Mouse (Mus musculus): Measurements from ENCODE around the gene Setx. TPM values are rescaled to one million over a fixed set of nuclear protein-coding genes. Genes with fewer than 3 reads are reported as not detected.

Gene Setx
- polyA plus RNA-seq, 1 experiment from 2014 or later: 2.3 TPM

- Histone ChIP-seq H3K27me3 (ENCODE audit: control insufficient read depth, insufficient read depth, low read depth, low read length) (peaks cover 34% of the 10 kb centered on the region), H3K4me1 (ENCODE audit: control insufficient read depth, low read depth, low read length) (peaks cover 6% of the 10 kb centered on the region), H3K4me3 (ENCODE audit: low read depth, low read length) (no peak overlapping the region), H3K27ac (ENCODE audit: low read length) (no peak overlapping the region), H3K9me3 (replicated peaks; ENCODE audit: control insufficient read depth, low read length) (no peaks in the 10 kb centered on the region), H3K9ac (ENCODE audit: low read depth, low read length) (no peak overlapping the region), H3K36me3 (ENCODE audit: control insufficient read depth, insufficient read depth) (no peaks in the 10 kb centered on the region), H3K4me2 (ENCODE audit: low read depth, low read length) (no peak overlapping the region)
- ATAC-seq (ENCODE audit: low read depth): no peak
- WGBS (ENCODE audit: insufficient replicate concordance): 54% methylated on average over 5 of the region's 5 CpGs
Observed at GRCm38 (mm10) chr2:29198446-29198845, 74.5 kb downstream of the Setx start.

DNA sequence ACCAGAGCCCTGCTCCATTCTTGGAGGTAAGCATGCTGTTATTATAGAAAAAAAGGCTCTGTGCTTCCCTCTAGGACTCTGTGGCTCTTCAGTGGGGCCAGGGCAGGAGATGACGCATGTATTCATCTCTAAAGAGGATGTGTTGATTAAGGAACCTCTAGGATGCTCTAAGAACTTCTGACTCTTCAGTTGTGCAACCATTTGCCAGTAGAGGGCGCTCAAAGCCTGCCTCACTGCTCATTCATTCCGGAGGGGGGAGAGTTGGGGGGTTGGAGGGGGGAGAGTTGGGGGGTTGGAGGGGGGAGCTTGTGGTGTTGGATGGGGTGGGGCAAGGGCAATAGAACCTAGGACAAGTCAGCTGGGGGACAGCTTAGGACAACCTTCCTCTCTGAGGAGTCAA is 75.9 kb downstream of the Setx start:
- H3K9ac ChIP-seq (ENCODE audit: low read depth, low read length): no peak overlapping the region
- no peaks in the 10 kb centered on the region for H3K9me3 ChIP-seq (replicated peaks; ENCODE audit: control insufficient read depth, low read length)
- WGBS (ENCODE audit: insufficient replicate concordance): 0% methylated on average over 3 of the region's 3 CpGs
- H3K27me3 ChIP-seq (ENCODE audit: control insufficient read depth, insufficient read depth, low read depth, low read length): peaks cover 29% of the 10 kb centered on the region
- no peak overlapping the region for H3K27ac ChIP-seq (ENCODE audit: low read length)
- ATAC-seq (ENCODE audit: low read depth): no peak
- H3K4me1 ChIP-seq (ENCODE audit: control insufficient read depth, low read depth, low read length): peaks cover 1% of the 10 kb centered on the region; the same call in 1 of the 2 replicates
- no peak overlapping the region for H3K4me3 ChIP-seq (ENCODE audit: low read depth, low read length)
- H3K4me2 ChIP-seq (ENCODE audit: low read depth, low read length): no peak overlapping the region
- H3K36me3 ChIP-seq (ENCODE audit: control insufficient read depth, insufficient read depth): no peaks in the 10 kb centered on the region

DNA sequence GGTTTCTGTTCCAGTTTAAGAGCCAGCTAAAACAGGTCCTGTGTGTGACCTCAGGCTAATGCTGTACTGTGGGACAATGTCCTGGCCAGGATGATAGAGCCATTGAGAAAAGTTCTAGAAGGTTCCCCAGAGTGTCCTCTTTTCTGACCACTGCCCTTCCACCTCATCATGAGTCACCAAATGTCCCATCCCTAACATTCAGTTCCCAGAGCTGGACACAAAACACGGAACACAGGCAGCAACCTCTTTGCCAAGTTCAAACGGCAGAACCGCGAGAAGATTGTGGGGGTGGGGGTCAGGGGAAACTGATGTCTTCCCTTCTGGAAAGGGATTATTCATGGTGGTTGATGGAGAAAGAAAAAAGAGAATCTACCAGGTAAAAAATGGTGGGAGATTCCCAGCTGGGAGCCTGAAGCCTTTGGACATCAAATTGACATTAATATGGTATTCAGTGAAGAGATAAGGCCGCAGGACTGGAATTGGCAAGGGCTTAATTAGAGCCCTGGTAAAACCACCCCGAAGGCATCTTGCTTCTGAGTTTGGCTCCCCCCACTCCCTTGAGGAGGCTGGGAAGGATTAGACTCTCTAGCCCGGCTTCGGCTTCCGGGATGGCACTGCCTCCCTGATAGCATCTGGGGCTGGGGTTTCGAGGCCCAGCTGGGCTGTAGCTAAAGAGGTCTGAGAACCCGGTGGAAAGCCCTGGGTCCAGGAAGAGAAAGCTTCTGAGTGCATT is 77.4 kb downstream of the Setx start:
- peaks cover 18% of the 10 kb centered on the region for H3K27me3 ChIP-seq (ENCODE audit: control insufficient read depth, insufficient read depth, low read depth, low read length)
- no peak overlapping the region for H3K4me2 ChIP-seq (ENCODE audit: low read depth, low read length)
- H3K36me3 ChIP-seq (ENCODE audit: control insufficient read depth, insufficient read depth): no peaks in the 10 kb centered on the region
- no peaks in the 10 kb centered on the region for H3K4me1 ChIP-seq (ENCODE audit: control insufficient read depth, low read depth, low read length)
- H3K9me3 ChIP-seq (replicated peaks; ENCODE audit: control insufficient read depth, low read length): no peaks in the 10 kb centered on the region
- H3K9ac ChIP-seq (ENCODE audit: low read depth, low read length): no peak overlapping the region
- H3K27ac ChIP-seq (ENCODE audit: low read length): no peak overlapping the region
- no peak overlapping the region for H3K4me3 ChIP-seq (ENCODE audit: low read depth, low read length)
- 48% methylated on average over 11 of the region's 11 CpGs for WGBS (ENCODE audit: insufficient replicate concordance)
- ATAC-seq (ENCODE audit: low read depth): no peak

GRCm38 (mm10) chr2:29206156-29206555 is 82.2 kb downstream of the Setx start:
- WGBS (ENCODE audit: insufficient replicate concordance): 31% methylated on average over 8 of the region's 8 CpGs
- Histone ChIP-seq H3K4me2 (ENCODE audit: low read depth, low read length) (no peak overlapping the region), H3K27ac (ENCODE audit: low read length) (no peak overlapping the region), H3K27me3 (ENCODE audit: control insufficient read depth, insufficient read depth, low read depth, low read length) (peaks cover 3% of the 10 kb centered on the region; the same call in 1 of the 2 replicates), H3K4me1 (ENCODE audit: control insufficient read depth, low read depth, low read length) (no peaks in the 10 kb centered on the region), H3K36me3 (ENCODE audit: control insufficient read depth, insufficient read depth) (no peaks in the 10 kb centered on the region), H3K4me3 (ENCODE audit: low read depth, low read length) (no peak overlapping the region), H3K9ac (ENCODE audit: low read depth, low read length) (no peak overlapping the region), H3K9me3 (replicated peaks; ENCODE audit: control insufficient read depth, low read length) (no peaks in the 10 kb centered on the region)
- ATAC-seq (ENCODE audit: low read depth): no peak

DNA sequence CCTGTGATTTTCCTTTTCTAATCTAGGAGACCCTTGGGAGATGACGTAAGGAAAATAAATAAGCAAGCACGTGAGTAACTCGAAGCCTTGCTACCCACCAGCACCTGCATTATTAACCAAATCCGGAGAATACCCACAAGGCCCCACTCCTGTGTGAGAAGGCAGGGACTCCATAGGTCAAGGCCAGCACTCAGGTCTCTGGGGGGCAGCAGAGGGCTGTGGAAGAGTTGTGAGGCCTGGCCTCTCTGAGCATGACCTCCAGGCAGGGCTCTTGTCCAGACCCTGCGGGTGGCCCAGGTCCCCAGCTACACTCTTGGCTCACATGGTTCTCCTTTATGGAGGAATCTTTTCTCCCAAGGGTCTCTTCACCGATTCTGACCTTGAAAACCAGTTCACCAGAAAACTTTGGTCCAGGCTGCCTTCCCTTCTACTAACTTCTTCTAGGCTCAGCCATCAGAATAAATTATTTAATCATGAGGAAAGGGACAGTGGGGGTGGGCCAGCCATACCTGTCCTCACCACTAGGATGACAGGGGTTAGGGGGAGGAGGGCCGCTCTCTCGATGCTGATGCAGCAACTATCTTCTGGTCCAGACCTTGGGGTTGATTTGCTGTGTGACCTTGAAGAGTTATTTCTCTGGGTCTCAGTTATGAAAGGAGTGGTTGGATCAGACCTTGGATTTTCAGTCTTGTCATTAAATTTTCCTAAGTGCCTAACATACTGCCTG is 92.5 kb downstream of the Setx start:
- no peak overlapping the region for H3K4me2 ChIP-seq (ENCODE audit: low read depth, low read length)

DNA sequence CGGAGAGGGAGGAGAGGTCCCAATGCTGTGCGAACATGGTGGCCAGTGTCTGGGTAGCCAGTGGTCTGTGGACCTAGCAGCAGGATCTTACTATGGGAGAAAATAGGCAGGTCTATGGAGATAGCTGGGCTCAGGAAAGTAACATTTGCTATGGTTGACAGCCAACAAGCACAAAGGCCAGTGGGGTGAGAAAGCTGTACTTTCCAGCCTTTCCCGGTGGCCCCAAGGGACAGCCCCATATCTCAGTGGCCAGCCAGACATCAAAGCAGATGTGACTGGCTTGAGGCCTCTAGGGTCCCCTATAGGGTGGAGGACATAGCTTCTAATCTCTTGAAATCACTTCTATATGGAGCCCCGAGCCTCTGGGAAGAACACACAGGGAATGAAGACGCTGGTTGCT is 93.1 kb downstream of the Setx start:
- H3K9ac ChIP-seq (ENCODE audit: low read depth, low read length): no peak overlapping the region
- H3K4me3 ChIP-seq (ENCODE audit: low read depth, low read length): no peak overlapping the region
- H3K9me3 ChIP-seq (replicated peaks; ENCODE audit: control insufficient read depth, low read length): no peaks in the 10 kb centered on the region
- no peaks in the 10 kb centered on the region for H3K27me3 ChIP-seq (ENCODE audit: control insufficient read depth, insufficient read depth, low read depth, low read length)
- H3K27ac ChIP-seq (ENCODE audit: low read length): no peak overlapping the region
- ATAC-seq (ENCODE audit: low read depth): no peak
- WGBS (ENCODE audit: insufficient replicate concordance): 72% methylated on average over 5 of the region's 5 CpGs
- H3K4me1 ChIP-seq (ENCODE audit: control insufficient read depth, low read depth, low read length): no peaks in the 10 kb centered on the region
- no peaks in the 10 kb centered on the region for H3K36me3 ChIP-seq (ENCODE audit: control insufficient read depth, insufficient read depth)
- H3K4me2 ChIP-seq (ENCODE audit: low read depth, low read length): no peak overlapping the region

More for the DNA sequence above, 92.5 kb downstream of the Setx start:
- Histone ChIP-seq H3K9ac (ENCODE audit: low read depth, low read length) (no peak overlapping the region), H3K36me3 (ENCODE audit: control insufficient read depth, insufficient read depth) (no peaks in the 10 kb centered on the region), H3K27ac (ENCODE audit: low read length) (no peak overlapping the region), H3K4me3 (ENCODE audit: low read depth, low read length) (no peak overlapping the region), H3K4me1 (ENCODE audit: control insufficient read depth, low read depth, low read length) (no peaks in the 10 kb centered on the region), H3K9me3 (replicated peaks; ENCODE audit: control insufficient read depth, low read length) (no peaks in the 10 kb centered on the region), H3K27me3 (ENCODE audit: control insufficient read depth, insufficient read depth, low read depth, low read length) (no peaks in the 10 kb centered on the region)
- 49% methylated on average over 8 of the region's 8 CpGs for WGBS (ENCODE audit: insufficient replicate concordance)
- no peak for ATAC-seq (ENCODE audit: low read depth)

- ATAC-seq (ENCODE audit: low read depth): no peak
- H3K27ac ChIP-seq (ENCODE audit: low read length): no peak overlapping the region
- H3K9ac ChIP-seq (ENCODE audit: low read depth, low read length): no peak overlapping the region
- no peak overlapping the region for H3K4me3 ChIP-seq (ENCODE audit: low read depth, low read length)
- no peaks in the 10 kb centered on the region for H3K9me3 ChIP-seq (replicated peaks; ENCODE audit: control insufficient read depth, low read length)
- WGBS (ENCODE audit: insufficient replicate concordance): 51% methylated on average over 10 of the region's 10 CpGs
- no peaks in the 10 kb centered on the region for H3K4me1 ChIP-seq (ENCODE audit: control insufficient read depth, low read depth, low read length)
- H3K4me2 ChIP-seq (ENCODE audit: low read depth, low read length): no peak overlapping the region
- no peaks in the 10 kb centered on the region for H3K36me3 ChIP-seq (ENCODE audit: control insufficient read depth, insufficient read depth)
- no peaks in the 10 kb centered on the region for H3K27me3 ChIP-seq (ENCODE audit: control insufficient read depth, insufficient read depth, low read depth, low read length)
Observed at GRCm38 (mm10) chr2:29217897-29218296, 93.9 kb downstream of the Setx start.

DNA sequence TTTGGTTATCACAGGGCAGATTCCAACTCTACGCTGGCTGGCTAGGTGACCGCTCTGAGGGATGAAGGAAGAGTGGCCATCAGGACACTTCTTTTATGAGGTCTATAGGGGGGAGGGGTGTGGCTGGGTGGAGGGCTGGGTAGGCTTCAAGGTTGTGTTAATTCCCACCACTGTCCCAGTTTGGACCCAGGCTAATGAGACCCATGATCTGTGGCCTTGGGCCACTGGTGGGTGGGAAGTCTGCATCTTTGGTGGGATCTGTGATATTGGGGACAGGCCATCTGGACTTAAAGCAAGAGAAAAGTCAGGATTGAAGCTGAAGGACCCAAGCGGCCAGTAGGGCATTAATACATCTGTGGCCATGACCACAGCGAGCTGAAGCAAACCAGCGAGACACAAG is 94.8 kb downstream of the Setx start:
- no peaks in the 10 kb centered on the region for H3K27me3 ChIP-seq (ENCODE audit: control insufficient read depth, insufficient read depth, low read depth, low read length)
- H3K4me1 ChIP-seq (ENCODE audit: control insufficient read depth, low read depth, low read length): no peaks in the 10 kb centered on the region
- H3K4me3 ChIP-seq (ENCODE audit: low read depth, low read length): no peak overlapping the region
- H3K9ac ChIP-seq (ENCODE audit: low read depth, low read length): no peak overlapping the region
- no peak for ATAC-seq (ENCODE audit: low read depth)
- H3K9me3 ChIP-seq (replicated peaks; ENCODE audit: control insufficient read depth, low read length): no peaks in the 10 kb centered on the region
- H3K27ac ChIP-seq (ENCODE audit: low read length): no peak overlapping the region
- H3K4me2 ChIP-seq (ENCODE audit: low read depth, low read length): no peak overlapping the region
- no peaks in the 10 kb centered on the region for H3K36me3 ChIP-seq (ENCODE audit: control insufficient read depth, insufficient read depth)
- WGBS (ENCODE audit: insufficient replicate concordance): 78% methylated on average over 5 of the region's 5 CpGs

DNA sequence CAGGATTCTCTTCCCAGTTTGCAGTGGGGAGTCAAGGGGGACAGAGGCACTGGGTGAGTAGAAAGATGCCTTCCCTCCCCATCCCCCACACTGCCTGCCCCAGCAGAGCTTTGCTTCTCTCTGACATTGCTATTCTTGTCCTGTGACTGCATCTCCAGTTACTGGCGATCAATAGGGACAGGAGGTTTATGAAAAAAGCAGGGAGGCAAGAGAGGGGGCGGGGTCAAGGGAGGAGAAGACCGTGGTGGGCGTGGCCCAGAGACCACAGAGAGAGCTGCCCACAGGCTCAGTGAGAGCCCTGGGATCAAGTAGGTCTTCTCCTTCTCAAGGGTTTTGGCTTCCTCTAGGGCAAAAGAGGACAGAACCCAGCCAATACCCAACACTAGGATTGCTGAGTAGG is 98.3 kb downstream of the Setx start:
- Histone ChIP-seq H3K27me3 (ENCODE audit: control insufficient read depth, insufficient read depth, low read depth, low read length) (no peaks in the 10 kb centered on the region), H3K4me2 (ENCODE audit: low read depth, low read length) (no peak overlapping the region), H3K9me3 (replicated peaks; ENCODE audit: control insufficient read depth, low read length) (no peaks in the 10 kb centered on the region), H3K27ac (ENCODE audit: low read length) (no peak overlapping the region), H3K4me1 (ENCODE audit: control insufficient read depth, low read depth, low read length) (no peaks in the 10 kb centered on the region), H3K4me3 (ENCODE audit: low read depth, low read length) (no peak overlapping the region), H3K36me3 (ENCODE audit: control insufficient read depth, insufficient read depth) (no peaks in the 10 kb centered on the region), H3K9ac (ENCODE audit: low read depth, low read length) (no peak overlapping the region)
- 5% methylated on average over 4 of the region's 4 CpGs for WGBS (ENCODE audit: insufficient replicate concordance)
- ATAC-seq (ENCODE audit: low read depth): no peak
